Mouse (Mus musculus) C2C12 (cell line): ENCODE data around the gene Krtap5-5.

Source experiments
- CTCF ChIP-seq: IDR thresholded peaks from one replicate; pipeline ENCODE4 v1.5.1; 2011; ENCODE audit not compliant: control insufficient read depth, insufficient read depth, insufficient read length
- FOSL1 ChIP-seq: IDR thresholded peaks from one replicate; pipeline ENCODE4 v1.8.0; 2011; ENCODE audit warnings: mild to moderate bottlenecking, low read length; ENCODE audit not compliant: poor library complexity, insufficient read depth, severe bottlenecking
- USF1 ChIP-seq: IDR thresholded peaks from one replicate; pipeline ENCODE4 v1.6.1; 2011; ENCODE audit warnings: low read depth, mild to moderate bottlenecking, control low read depth, moderate library complexity

GRCm38 (mm10) chr7:142201064-142201463 lies 28.7 kb downstream of the Krtap5-5 start, which contains the start of gene Krtap5-3:
- TF ChIP-seq USF1 = no peak
- no peak for TF ChIP-seq CTCF
- TF ChIP-seq FOSL1 = no peak
